Mouse (Mus musculus) MEL (cell line): ENCODE measurements around the gene Bsn.

Source experiments
- CTCF ChIP-seq, 3 experiments: IDR thresholded peaks in 2 of 3; conservative IDR thresholded peaks in 1 of 3; 2 replicates each; pipeline ENCODE4 v1.5.1; 2011 to 2012; ENCODE audit warnings: low read length in 3 of 3, low read depth in 2 of 3, mild to moderate bottlenecking in 2 of 3, improper control_type of control experiment in 1 of 3, inconsistent platforms in 1 of 3, mixed read lengths in 1 of 3, moderate library complexity in 1 of 3; ENCODE audit not compliant: control insufficient read depth in 1 of 3, insufficient read depth in 1 of 3, poor library complexity in 1 of 3, severe bottlenecking in 1 of 3
- GABPA ChIP-seq: IDR thresholded peaks from 2 replicates; pipeline ENCODE4 v1.6.1; 2012; ENCODE audit warnings: low read depth, mild to moderate bottlenecking, inconsistent platforms, low read length, improper control_type of control experiment, moderate library complexity
- GATA1 ChIP-seq: IDR thresholded peaks from 2 replicates; pipeline ENCODE4 v1.6.1; 2011; ENCODE audit warnings: low read depth, low read length, improper control_type of control experiment
- KAT2A ChIP-seq: conservative IDR thresholded peaks from 2 replicates; pipeline ENCODE4 v1.6.1; 2012; ENCODE audit warnings: low read depth, low read length, improper control_type of control experiment, inconsistent platforms
- MAFK ChIP-seq: IDR thresholded peaks from 2 replicates; pipeline ENCODE4 v1.6.1; 2011; ENCODE audit warnings: low read depth, mild to moderate bottlenecking, low read length, improper control_type of control experiment, borderline replicate concordance
- MAX ChIP-seq: IDR thresholded peaks from 2 replicates; pipeline ENCODE4 v1.6.1; 2011; ENCODE audit warnings: low read length, improper control_type of control experiment
- MEF2A ChIP-seq: IDR thresholded peaks from 2 replicates; pipeline ENCODE4 v1.6.1; 2014; ENCODE audit warnings: low read depth, mild to moderate bottlenecking, inconsistent platforms, low read length, improper control_type of control experiment; ENCODE audit not compliant: poor library complexity, insufficient replicate concordance, severe bottlenecking; ENCODE audit errors: extremely low read depth
- NELFE ChIP-seq: IDR thresholded peaks from 2 replicates; pipeline ENCODE4 v1.6.1; 2011; ENCODE audit warnings: low read depth, low read length, improper control_type of control experiment
- POLR2A ChIP-seq, 2 experiments: IDR thresholded peaks; 2 replicates each; pipeline ENCODE4 v1.6.1; 2011 to 2012; ENCODE audit warnings: low read length in 2 of 2, mild to moderate bottlenecking in 2 of 2, control low read depth in 1 of 2, improper control_type of control experiment in 1 of 2, low read depth in 1 of 2, moderate library complexity in 1 of 2; ENCODE audit not compliant: control insufficient read depth in 1 of 2, insufficient read depth in 1 of 2, poor library complexity in 1 of 2
- SIN3A ChIP-seq: IDR thresholded peaks from 2 replicates; pipeline ENCODE4 v1.6.1; 2012; ENCODE audit warnings: low read length, improper control_type of control experiment, inconsistent platforms
- TAL1 ChIP-seq: IDR thresholded peaks from 2 replicates; pipeline ENCODE4 v1.6.1; 2012; ENCODE audit warnings: mild to moderate bottlenecking, inconsistent platforms, low read length, moderate library complexity, mixed read lengths
- TBP ChIP-seq: IDR thresholded peaks from 2 replicates; pipeline ENCODE4 v1.8.0; 2011; ENCODE audit warnings: low read depth, low read length, improper control_type of control experiment
- USF1 ChIP-seq: IDR thresholded peaks from 2 replicates; pipeline ENCODE4 v1.6.1; 2014; ENCODE audit warnings: low read depth, mild to moderate bottlenecking, inconsistent platforms, low read length, improper control_type of control experiment, moderate library complexity
- ZMIZ1 ChIP-seq: IDR thresholded peaks from 2 replicates; pipeline ENCODE4 v1.6.1; 2012; ENCODE audit warnings: low read depth, mild to moderate bottlenecking, inconsistent platforms, low read length, improper control_type of control experiment, moderate library complexity

DNA sequence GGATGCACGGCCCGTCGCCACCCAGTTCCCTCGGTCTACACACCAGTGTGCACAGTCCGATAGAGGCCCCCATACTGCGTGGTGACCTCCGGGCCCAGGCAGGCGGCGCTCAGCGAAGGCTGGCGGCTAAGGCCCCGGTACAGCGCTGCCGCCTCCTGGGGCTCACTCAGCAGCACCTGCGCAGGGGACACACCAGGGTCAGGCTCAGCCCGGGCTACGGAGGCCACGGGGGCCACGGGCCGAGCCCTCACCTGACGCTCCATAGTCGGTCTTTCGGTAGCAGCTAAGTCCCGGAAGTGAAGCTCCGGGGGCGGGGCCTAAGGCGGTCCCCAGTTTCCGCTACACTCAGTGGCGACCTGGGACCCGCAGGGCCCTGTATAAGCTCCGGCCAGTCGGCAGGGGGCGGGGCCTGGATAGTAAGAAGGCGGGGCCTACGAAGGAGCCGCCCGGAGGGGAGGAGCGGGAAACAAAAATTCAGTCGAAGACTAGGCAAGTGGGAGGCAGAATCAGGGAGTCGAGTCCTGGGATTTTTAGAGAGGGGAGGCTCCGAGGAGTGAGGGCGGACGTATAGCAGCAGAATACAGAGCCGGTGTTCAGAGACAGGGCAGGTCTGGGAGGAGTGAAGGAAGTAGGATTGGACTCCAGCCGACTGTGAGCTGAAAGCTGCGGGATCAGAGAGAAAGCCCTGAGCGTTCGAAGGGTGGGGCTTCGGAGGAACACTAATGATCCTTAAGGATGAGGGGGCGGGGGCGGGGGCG lies 95.8 kb downstream of the Bsn start, which contains the start of gene Apeh:
- peak; percentile 78 for TF ChIP-seq SIN3A
- TF ChIP-seq ZMIZ1, result peak; percentile 69
- TF ChIP-seq GABPA, result no peak
- TF ChIP-seq POLR2A (IDR thresholded peaks at IDR 0.05; ENCODE audit: control insufficient read depth in 1 of 2, insufficient read depth in 1 of 2, low read depth in 1 of 2, low read length in 2 of 2, poor library complexity in 1 of 2), result peak; percentile 43 to 86; a peak in 3 of 4 replicates
- no peak for TF ChIP-seq USF1
- TF ChIP-seq CTCF (IDR thresholded peaks at IDR 0.05 in 2 of 3, conservative IDR thresholded peaks at IDR 0.05 in 1 of 3; ENCODE audit: control insufficient read depth in 1 of 3, insufficient read depth in 1 of 3, low read depth in 2 of 3, low read length in 3 of 3, poor library complexity in 1 of 3, severe bottlenecking in 1 of 3), result no peak
- peak; percentile 87 for TF ChIP-seq NELFE
- no peak; the same call in 1 of the 2 replicates for TF ChIP-seq MAX
- no peak for TF ChIP-seq MEF2A
- TF ChIP-seq KAT2A, result no peak
- 0 out of 2 replicates have a peak, but pooled peaks have one; percentile 18 for TF ChIP-seq TBP
- TF ChIP-seq MAFK, result no peak
- TF ChIP-seq GATA1, result no peak
- TF ChIP-seq TAL1, result no peak
